Mouse (Mus musculus) CH12.LX (cell line): ENCODE measurements around the gene Per1. TPM values are rescaled to one million over a fixed set of nuclear protein-coding genes. Genes with fewer than 3 reads are reported as not detected.
A peak's percentile ranks its signal among the peaks of the same experiment; 100 is the strongest.

Experiments
- DNase-seq: peaks from one replicate; pipeline ENCODE4 v3.0.0-alpha.2; 2013; ENCODE audit errors: extremely low read depth
- H3K27ac ChIP-seq: 2 replicates; pipeline ENCODE4 v1.5.1; 2012; ENCODE audit warnings: low read depth, mild to moderate bottlenecking, control low read depth, moderate library complexity; ENCODE audit not compliant: insufficient read depth
- H3K27me3 ChIP-seq: replicated peaks from 2 replicates; pipeline ENCODE3; 2012; ENCODE audit warnings: inconsistent platforms
- H3K36me3 ChIP-seq, 2 experiments: replicated peaks in 1 of 2; 2 replicates each; pipeline versions ENCODE3 to v1.6.1; 2012; ENCODE audit warnings: inconsistent platforms in 1 of 2, low read length in 1 of 2, mild to moderate bottlenecking in 1 of 2, mixed read lengths in 1 of 2, moderate library complexity in 1 of 2; ENCODE audit not compliant: control insufficient read depth in 1 of 2, insufficient read depth in 1 of 2
- H3K4me1 ChIP-seq, 2 experiments: 2 replicates each; pipeline ENCODE4 v1.6.1; 2012; ENCODE audit warnings: inconsistent platforms in 1 of 2, moderate library complexity in 1 of 2; ENCODE audit not compliant: insufficient read depth in 2 of 2, control insufficient read depth in 1 of 2
- H3K4me2 ChIP-seq: 2 replicates; pipeline ENCODE4 v1.6.1; 2012; ENCODE audit warnings: low read depth, mild to moderate bottlenecking, control low read depth; ENCODE audit not compliant: poor library complexity, insufficient read depth, severe bottlenecking
- H3K4me3 ChIP-seq, 3 experiments: fragments of 150-350 bp in 1 of 3; sonication (generic) in 1 of 3; replicated peaks in 1 of 3; 2 replicates each; pipeline versions ENCODE3 to v1.5.1; 2011 to 2012; ENCODE audit warnings: low read depth in 2 of 3, low read length in 2 of 3, mild to moderate bottlenecking in 2 of 3, moderate library complexity in 2 of 3, control low read depth in 1 of 3, improper control_type of control experiment in 1 of 3, inconsistent platforms in 1 of 3, mixed read lengths in 1 of 3; ENCODE audit not compliant: poor library complexity in 1 of 3
- H3K79me2 ChIP-seq: replicated peaks from 2 replicates; pipeline ENCODE4 v1.6.1; 2012; ENCODE audit warnings: mild to moderate bottlenecking, moderate library complexity; ENCODE audit not compliant: control insufficient read depth, poor library complexity, insufficient read depth, severe bottlenecking; ENCODE audit errors: extremely low read depth
- H3K9ac ChIP-seq: 2 replicates; pipeline ENCODE4 v1.6.1; 2012; ENCODE audit warnings: low read depth, mild to moderate bottlenecking, control low read depth, moderate library complexity; ENCODE audit not compliant: insufficient read depth
- H3K9me3 ChIP-seq: replicated peaks from 2 replicates; pipeline ENCODE3; 2012; ENCODE audit warnings: low read length, inconsistent platforms, mixed read lengths
- BHLHE40 ChIP-seq: IDR thresholded peaks from 2 replicates; pipeline ENCODE4 v1.6.1; 2011; ENCODE audit warnings: mild to moderate bottlenecking, low read depth, low read length, improper control_type of control experiment
- CHD1 ChIP-seq: IDR thresholded peaks from 2 replicates; pipeline ENCODE4 v1.6.1; 2012; ENCODE audit warnings: low read depth, low read length, improper control_type of control experiment, inconsistent platforms
- CHD2 ChIP-seq: IDR thresholded peaks from 2 replicates; pipeline ENCODE4 v1.6.1; 2011; ENCODE audit warnings: low read length, improper control_type of control experiment
- E2F4 ChIP-seq: IDR thresholded peaks from 2 replicates; pipeline ENCODE4 v1.6.1; 2011; ENCODE audit warnings: low read depth, low read length, improper control_type of control experiment; ENCODE audit not compliant: insufficient replicate concordance
- ELF1 ChIP-seq: IDR thresholded peaks from 2 replicates; pipeline ENCODE4 v1.6.1; 2014; ENCODE audit warnings: low read depth, mild to moderate bottlenecking, inconsistent platforms, low read length, improper control_type of control experiment
- EP300 ChIP-seq: IDR thresholded peaks from 2 replicates; pipeline ENCODE4 v1.6.1; 2011; ENCODE audit warnings: low read length, improper control_type of control experiment
- ETS1 ChIP-seq: conservative IDR thresholded peaks from 2 replicates; pipeline ENCODE4 v1.6.1; 2012; ENCODE audit warnings: low read depth, mild to moderate bottlenecking, inconsistent platforms, low read length, improper control_type of control experiment, moderate library complexity
- GABPA ChIP-seq: IDR thresholded peaks from 2 replicates; pipeline ENCODE4 v1.6.1; 2012; ENCODE audit warnings: low read depth, low read length, improper control_type of control experiment, inconsistent platforms; ENCODE audit not compliant: insufficient replicate concordance
- HCFC1 ChIP-seq: IDR thresholded peaks from 2 replicates; pipeline ENCODE4 v1.6.1; 2012; ENCODE audit warnings: low read depth, mild to moderate bottlenecking, inconsistent platforms, low read length, improper control_type of control experiment
- IRF4 ChIP-seq: IDR thresholded peaks from 2 replicates; pipeline ENCODE4 v1.6.1; 2014; ENCODE audit warnings: low read depth, mild to moderate bottlenecking, inconsistent platforms, low read length, improper control_type of control experiment
- JUN ChIP-seq: IDR thresholded peaks from 2 replicates; pipeline ENCODE4 v1.6.1; 2011; ENCODE audit warnings: low read depth, mild to moderate bottlenecking, low read length, improper control_type of control experiment, moderate library complexity; ENCODE audit not compliant: insufficient read depth
- JUND ChIP-seq: conservative IDR thresholded peaks from 2 replicates; pipeline ENCODE4 v1.6.1; 2011; ENCODE audit warnings: low read depth, low read length, improper control_type of control experiment
- KAT2A ChIP-seq: IDR thresholded peaks from 2 replicates; pipeline ENCODE4 v1.6.1; 2012; ENCODE audit warnings: low read length, improper control_type of control experiment, inconsistent platforms; ENCODE audit not compliant: insufficient replicate concordance
- MAFK ChIP-seq: IDR thresholded peaks from 2 replicates; pipeline ENCODE4 v1.6.1; 2011; ENCODE audit warnings: low read length, improper control_type of control experiment; ENCODE audit not compliant: insufficient replicate concordance
- MAX ChIP-seq: IDR thresholded peaks from 2 replicates; pipeline ENCODE4 v1.6.1; 2011; ENCODE audit warnings: low read length, improper control_type of control experiment
- MAZ ChIP-seq: IDR thresholded peaks from 2 replicates; pipeline ENCODE4 v1.6.1; 2012; ENCODE audit warnings: low read depth, mild to moderate bottlenecking, inconsistent platforms, low read length, improper control_type of control experiment, moderate library complexity
- MEF2A ChIP-seq: IDR thresholded peaks from 2 replicates; pipeline ENCODE4 v1.6.1; 2014; ENCODE audit warnings: low read depth, mild to moderate bottlenecking, inconsistent platforms, low read length, improper control_type of control experiment, borderline replicate concordance
- MXI1 ChIP-seq: IDR thresholded peaks from 2 replicates; pipeline ENCODE4 v1.6.1; 2011; ENCODE audit warnings: mild to moderate bottlenecking, low read depth, low read length, improper control_type of control experiment
- MYC ChIP-seq: IDR thresholded peaks from 2 replicates; pipeline ENCODE4 v1.6.1; 2011; ENCODE audit warnings: low read depth, mild to moderate bottlenecking, improper control_type of control experiment, low read length
- NELFE ChIP-seq: IDR thresholded peaks from 2 replicates; pipeline ENCODE4 v1.6.1; 2011; ENCODE audit warnings: low read depth, low read length, improper control_type of control experiment
- NRF1 ChIP-seq: IDR thresholded peaks from 2 replicates; pipeline ENCODE4 v1.6.1; 2014; ENCODE audit warnings: low read depth, mild to moderate bottlenecking, inconsistent platforms, low read length, improper control_type of control experiment, moderate library complexity
- PAX5 ChIP-seq: IDR thresholded peaks from 2 replicates; pipeline ENCODE4 v1.6.1; 2012; ENCODE audit warnings: low read length, inconsistent platforms, mixed read lengths
- POLR2A ChIP-seq: IDR thresholded peaks from 2 replicates; pipeline ENCODE4 v1.6.1; 2011; ENCODE audit warnings: low read depth, mild to moderate bottlenecking, improper control_type of control experiment, low read length
- POLR2AphosphoS2 ChIP-seq: IDR thresholded peaks from 2 replicates; pipeline ENCODE4 v1.6.1; 2011; ENCODE audit warnings: low read depth, low read length, improper control_type of control experiment
- RAD21 ChIP-seq: IDR thresholded peaks from 2 replicates; pipeline ENCODE4 v1.6.1; 2011; ENCODE audit warnings: low read depth, mild to moderate bottlenecking, low read length, improper control_type of control experiment, moderate library complexity
- SIN3A ChIP-seq: IDR thresholded peaks from 2 replicates; pipeline ENCODE4 v1.6.1; 2012; ENCODE audit warnings: low read length, improper control_type of control experiment, inconsistent platforms
- SMC3 ChIP-seq: IDR thresholded peaks from 2 replicates; pipeline ENCODE4 v1.6.1; 2011; ENCODE audit warnings: low read depth, low read length, improper control_type of control experiment
- TBP ChIP-seq: conservative IDR thresholded peaks from 2 replicates; pipeline ENCODE4 v1.6.1; 2011; ENCODE audit warnings: low read depth, low read length, improper control_type of control experiment
- TCF12 ChIP-seq: IDR thresholded peaks from 2 replicates; pipeline ENCODE4 v1.6.1; 2014; ENCODE audit warnings: low read depth, mild to moderate bottlenecking, inconsistent platforms, low read length, improper control_type of control experiment
- UBTF ChIP-seq: IDR thresholded peaks from 2 replicates; pipeline ENCODE4 v1.6.1; 2012; ENCODE audit warnings: low read depth, mild to moderate bottlenecking, inconsistent platforms, low read length, improper control_type of control experiment, moderate library complexity
- USF2 ChIP-seq: conservative IDR thresholded peaks from 2 replicates; pipeline ENCODE4 v1.6.1; 2011; ENCODE audit warnings: low read depth, low read length, improper control_type of control experiment
- ZKSCAN1 ChIP-seq: IDR thresholded peaks from 2 replicates; pipeline ENCODE4 v1.6.1; 2012; ENCODE audit warnings: low read depth, inconsistent platforms, low read length, improper control_type of control experiment, borderline replicate concordance
- ZMIZ1 ChIP-seq: IDR thresholded peaks from 2 replicates; pipeline ENCODE4 v1.6.1; 2012; ENCODE audit warnings: low read depth, mild to moderate bottlenecking, inconsistent platforms, low read length, improper control_type of control experiment
- ZNF384 ChIP-seq: IDR thresholded peaks from 2 replicates; pipeline ENCODE4 v1.6.1; 2012; ENCODE audit warnings: low read depth, low read length, improper control_type of control experiment, inconsistent platforms
- dilution Hi-C: fragments of 300-500 bp; cut with MboI; formaldehyde crosslinking; loops from 2 replicates; pipeline ENCODE4 v1.14.3; 2020; ENCODE audit warnings: low sequenced_read_pairs; ENCODE audit not compliant: extremely low pct_unique_long_range_greater_than_20kb, extremely low pct_ligation_motif_present
- in situ Hi-C: fragments of 300-500 bp; cut with MboI; formaldehyde crosslinking; loops from 3 replicates; pipeline ENCODE4 v1.14.3; 2019; ENCODE audit warnings: low sequenced_read_pairs, low pct_ligation_motif_present, low pct_unique_long_range_greater_than_20kb, mixed read lengths
- polyA plus RNA-seq: library from polyadenylated mRNA; unstranded; fragments of >175 nt; gene quantifications from 2 replicates; pipeline ENCODE4 v1.2.1, GENCODE M21; 2012; ENCODE audit warnings: low read depth; ENCODE audit not compliant: insufficient read length
- total RNA-seq, 2 experiments: library from RNA; depleted of rRNA; stranded (reverse); fragments of 300-350 nt in 1 of 2; fragments of >200 nt in 1 of 2; gene quantifications; 2 replicates each; pipeline ENCODE4 v1.2.3; 2012 to 2014

The Per1 gene
- total and polyA plus RNA-seq, 3 experiments = 2.8 to 38.3 (median 11.8) TPM

DNA sequence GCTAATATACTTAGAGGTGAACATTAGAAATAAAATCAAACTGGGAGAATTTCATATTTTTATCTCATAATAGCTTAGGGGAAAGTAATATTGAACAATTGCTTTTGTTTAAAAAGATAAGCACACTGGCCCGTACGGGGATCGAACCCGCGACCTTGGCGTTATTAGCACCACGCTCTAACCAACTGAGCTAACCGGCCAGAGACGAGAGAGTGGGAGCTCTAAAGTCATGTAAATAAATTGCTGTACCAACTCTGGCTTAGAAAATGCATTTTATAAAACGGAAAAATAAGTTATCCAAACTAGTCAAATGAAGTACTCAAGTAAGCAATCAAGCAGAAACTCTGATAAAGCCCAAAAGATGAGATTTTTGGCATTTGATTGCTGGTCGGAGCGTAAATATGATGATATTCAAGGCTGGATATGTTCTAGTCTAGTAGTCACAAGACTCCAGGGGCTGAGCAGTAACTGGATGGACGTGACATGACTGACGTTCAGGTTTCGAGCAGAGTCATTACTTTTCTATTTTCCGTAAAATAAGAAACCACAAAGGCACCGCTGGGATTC, 32.7 kb upstream of the Per1 start (continued):
- TF ChIP-seq SMC3 = no peak
- TF ChIP-seq SIN3A = peak; percentile 63
- TF ChIP-seq MEF2A = no peak
- TF ChIP-seq USF2 = no peak
- TF ChIP-seq POLR2A = 0 out of 2 replicates have a peak, but pooled peaks have one; percentile 36
- no peak for TF ChIP-seq NELFE
- TF ChIP-seq CHD2 = no peak
- no peak for TF ChIP-seq JUND
- TF ChIP-seq HCFC1 = peak; percentile 44; the same call in 1 of the 2 replicates
- TF ChIP-seq ZMIZ1 = no peak
- TF ChIP-seq, all 38 proteins: peak for 14

DNA sequence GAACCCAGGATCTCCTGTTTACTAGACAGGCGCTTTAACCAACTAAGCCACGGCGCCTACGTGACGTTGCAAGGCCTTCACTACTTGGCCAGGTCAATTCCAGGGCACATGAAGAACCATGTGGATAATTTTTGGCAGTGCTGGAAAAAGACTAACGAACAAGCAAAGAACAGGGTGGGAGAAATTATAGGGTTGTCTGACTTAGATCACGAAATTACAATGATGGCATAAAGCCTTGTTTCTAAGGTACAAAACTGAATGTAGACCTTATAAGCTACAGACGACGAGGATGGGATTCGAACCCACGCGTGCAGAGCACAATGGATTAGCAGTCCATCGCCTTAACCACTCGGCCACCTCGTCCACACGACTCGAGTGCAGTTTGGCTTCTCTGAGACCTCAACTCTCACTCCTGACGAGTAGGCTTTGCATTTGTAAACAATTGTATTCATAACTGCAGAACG, 32.2 kb upstream of the Per1 start:
- H3K36me3 ChIP-seq = no peaks in the 10 kb centered on the region
- peak; percentile 97 for DNase-seq
- in situ Hi-C loops (loop anchor here (5.0 kb wide), 1 partner anchor 55 kb away; no protein-coding TSS in a partner anchor), dilution Hi-C loops (no loop called here)
- H3K4me1 ChIP-seq = peaks cover 7 to 40% of the 10 kb centered on the region in 2 experiments
- peak overlapping the region; percentile 82 for H3K9ac ChIP-seq
- H3K79me2 ChIP-seq = no peaks in the 10 kb centered on the region; the same call in none of the 2 replicates
- peak; percentile 98 for TF ChIP-seq TBP
- TF ChIP-seq POLR2A = no peak
- TF ChIP-seq BHLHE40 = 0 out of 2 replicates have a peak, but pooled peaks have one; percentile 10
- TF ChIP-seq ELF1 = peak; percentile 97
- TF ChIP-seq RAD21 = no peak
- TF ChIP-seq KAT2A = peak; percentile 75; the same call in 1 of the 2 replicates
- no peak for TF ChIP-seq EP300
- TF ChIP-seq CHD2 = no peak
- TF ChIP-seq IRF4 = peak; percentile 44; the same call in 1 of the 2 replicates
- TF ChIP-seq NRF1 = peak; percentile 76
- TF ChIP-seq TCF12 = no peak
- TF ChIP-seq JUN = no peak
- peak; percentile 65; the same call in 1 of the 2 replicates for TF ChIP-seq MXI1
- no peak for TF ChIP-seq USF2
- no peak for TF ChIP-seq POLR2AphosphoS2
- no peak for TF ChIP-seq GABPA
- TF ChIP-seq ZKSCAN1 = no peak
- TF ChIP-seq E2F4 = peak; percentile 95; the same call in 1 of the 2 replicates
- 0 out of 2 replicates have a peak, but pooled peaks have one; percentile 39 for TF ChIP-seq MAX
- TF ChIP-seq MYC = peak; percentile 97
- TF ChIP-seq MAZ = no peak
- TF ChIP-seq MEF2A = no peak
- no peak for TF ChIP-seq NELFE
- TF ChIP-seq UBTF = no peak
- peak; percentile 97 for TF ChIP-seq MAFK
- peak; percentile 68; the same call in 1 of the 2 replicates for TF ChIP-seq JUND
- TF ChIP-seq CHD1 = no peak
- no peak for TF ChIP-seq ZNF384
- TF ChIP-seq ETS1 = no peak
- no peak; the same call in 1 of the 2 replicates for TF ChIP-seq SIN3A
- TF ChIP-seq HCFC1 = peak; percentile 43
- no peak for TF ChIP-seq PAX5
- no peaks in the 10 kb centered on the region for H3K9me3 ChIP-seq
- peaks cover 6% of the 10 kb centered on the region for H3K27me3 ChIP-seq
- H3K4me2 ChIP-seq = peak overlapping the region; percentile 48; the same call in 1 of the 2 replicates
- peak overlapping the region; percentile 63 to 95 (median 77) for H3K4me3 ChIP-seq
- peak overlapping the region; percentile 69 for H3K27ac ChIP-seq
